Mouse (Mus musculus) erythroid progenitor cell, adult 5-6 weeks (primary cell): ENCODE measurements around the gene Oas3. TPM values are rescaled to one million over a fixed set of nuclear protein-coding genes. Genes with fewer than 3 reads are reported as not detected.
"Not testable (repeated sequence)": the region's sequence is repeated elsewhere in the genome, so short reads cannot be mapped to it uniquely, and the experiment has no call there.

Experiments
- ATAC-seq: replicated peaks from 2 replicates; pipeline ENCODE4 v1.8.0; 2016; ENCODE audit warnings: moderate number of reproducible peaks, mild to moderate bottlenecking, moderate TSS enrichment, inconsistent platforms; ENCODE audit not compliant: poor library complexity, low FRiP score, severe bottlenecking
- total RNA-seq, 2 experiments: library from RNA; stranded (forward) in 1 of 2; stranded (reverse) in 1 of 2; fragments of 150-400 nt in 1 of 2; fragments of 186-747, 209-891 nt in 1 of 2; gene quantifications; 2 replicates each; pipeline versions ENCODE4 v1.2.3 to v1.2.4; 2015 to 2017; ENCODE audit warnings: low replicate concordance in 2 of 2

Oas3 gene
- total RNA-seq (2015; ENCODE audit: low replicate concordance) = 62.9 and 68.5 TPM in 2 replicates
- 45.4 and 47.3 TPM in 2 replicates for total RNA-seq (2017; ENCODE audit: low replicate concordance)

- ATAC-seq = peak; percentile 81
Measured at GRCm38 (mm10) chr5:120777478-120777877, at the start of gene Oas3. Gene Oas3 (minus strand): TSS chr5:120777661.

DNA sequence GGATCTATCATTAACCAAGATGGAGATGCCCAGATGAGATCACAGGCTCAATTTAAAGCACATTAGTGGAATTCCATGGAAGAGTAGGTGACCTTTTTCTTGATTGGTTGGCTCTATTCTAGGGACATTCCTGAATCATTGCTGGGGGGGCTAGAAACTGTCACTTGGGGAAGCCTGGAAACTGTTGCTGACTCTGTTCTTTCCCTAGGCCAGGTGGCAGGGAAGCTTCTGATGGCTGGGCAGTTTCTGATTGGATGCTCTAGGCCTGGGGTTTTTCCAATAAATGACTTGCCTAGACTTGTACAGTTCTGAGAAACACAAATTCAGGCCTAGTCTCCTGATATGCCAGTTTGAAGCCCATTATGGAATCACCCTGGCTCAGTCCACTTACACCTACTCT is 41.5 kb upstream of the Oas3 start:
- ATAC-seq = no peak

- peak; percentile 47; the same call in 1 of the 2 replicates for ATAC-seq
Measured at GRCm38 (mm10) chr5:120815949-120816348, 38.5 kb upstream of the Oas3 start.

- peak; percentile 67 for ATAC-seq
Measured at GRCm38 (mm10) chr5:120813023-120813422, 35.6 kb upstream of the Oas3 start.

DNA sequence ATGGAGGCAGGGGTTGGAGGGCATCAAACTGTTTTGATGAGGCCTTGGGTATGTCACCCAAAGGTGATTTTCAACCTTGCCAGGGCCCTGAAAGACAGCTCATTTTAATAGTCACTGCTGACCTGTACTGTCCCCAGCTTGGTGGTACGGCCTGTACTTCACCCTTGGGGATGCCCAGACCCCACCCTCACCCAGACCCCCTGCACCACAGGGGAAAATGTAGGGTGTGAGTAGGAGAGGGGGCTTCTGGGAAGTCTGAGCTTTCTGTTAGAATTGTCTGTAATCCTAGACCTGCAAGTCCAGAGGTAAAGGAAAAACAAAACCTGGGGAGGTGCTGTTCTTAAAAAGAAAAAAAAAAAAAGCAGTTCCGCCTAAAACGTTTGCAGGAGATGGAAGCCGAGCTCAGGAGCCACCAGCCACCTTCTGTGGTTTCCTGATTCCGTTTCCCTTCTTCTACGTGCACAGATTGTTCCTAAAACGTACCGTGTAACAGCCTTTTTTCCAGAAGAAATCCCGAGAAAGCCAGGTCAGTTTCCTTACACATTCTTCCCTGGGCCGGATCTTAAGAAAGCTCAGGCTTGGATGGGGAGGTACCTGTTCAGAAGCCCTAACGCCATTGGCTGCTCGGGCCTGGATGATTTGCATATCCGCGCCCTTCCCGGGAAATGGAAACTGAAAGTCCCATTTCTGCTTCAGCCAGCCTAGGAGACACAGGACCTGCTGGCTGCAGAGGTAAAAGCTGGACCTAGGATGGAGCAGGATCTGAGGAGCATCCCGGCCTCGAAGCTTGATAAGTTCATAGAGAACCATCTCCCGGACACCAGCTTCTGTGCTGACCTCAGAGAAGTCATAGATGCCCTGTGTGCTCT is 34.7 kb upstream of the Oas3 start, which contains the start of gene Oas1c:
Oas1c (minus strand) TSS at position 564 of the 869 bp plus-strand sequence.
- ATAC-seq = peak; percentile 91

DNA sequence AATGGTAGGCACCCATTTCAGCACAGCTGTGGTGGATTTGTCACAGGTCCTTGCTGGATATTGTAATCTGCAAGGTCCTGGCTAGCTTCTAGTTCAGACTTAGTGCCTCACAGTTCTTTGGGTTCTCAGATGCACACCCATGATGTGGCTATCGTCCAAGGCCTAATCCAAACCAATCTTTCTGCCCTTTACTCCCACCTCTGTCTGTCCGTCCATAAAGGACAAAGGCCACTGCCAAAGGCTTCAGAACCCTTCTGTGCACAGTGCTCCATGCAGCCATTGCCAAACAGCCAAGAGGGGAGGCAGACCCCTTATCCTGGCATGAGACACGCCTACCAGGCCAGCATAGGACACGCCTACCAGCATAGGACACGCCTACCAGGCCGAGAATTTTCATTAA is 31.7 kb upstream of the Oas3 start:
- ATAC-seq = no peak

DNA sequence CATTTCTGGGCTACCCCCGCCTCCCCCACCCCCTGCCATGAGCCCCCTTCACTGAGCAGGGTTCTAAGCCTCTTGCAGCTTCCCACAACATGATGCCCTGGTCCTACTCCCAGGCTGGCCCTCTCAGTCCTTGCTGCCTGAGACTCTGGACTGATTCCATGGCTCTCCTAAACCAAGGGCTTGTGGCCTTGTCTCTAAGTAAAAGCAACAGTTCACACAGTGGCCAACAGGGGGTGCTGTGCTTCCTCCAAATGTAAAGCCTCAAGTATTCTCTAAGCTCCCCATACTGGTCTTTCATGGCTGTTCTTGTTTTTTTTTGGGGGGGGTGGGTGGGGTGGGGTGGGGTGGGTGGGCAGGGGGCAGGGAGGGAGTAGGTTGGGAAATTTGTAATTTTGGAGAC is 29.0 kb upstream of the Oas3 start:
- peak; percentile 61 for ATAC-seq

DNA sequence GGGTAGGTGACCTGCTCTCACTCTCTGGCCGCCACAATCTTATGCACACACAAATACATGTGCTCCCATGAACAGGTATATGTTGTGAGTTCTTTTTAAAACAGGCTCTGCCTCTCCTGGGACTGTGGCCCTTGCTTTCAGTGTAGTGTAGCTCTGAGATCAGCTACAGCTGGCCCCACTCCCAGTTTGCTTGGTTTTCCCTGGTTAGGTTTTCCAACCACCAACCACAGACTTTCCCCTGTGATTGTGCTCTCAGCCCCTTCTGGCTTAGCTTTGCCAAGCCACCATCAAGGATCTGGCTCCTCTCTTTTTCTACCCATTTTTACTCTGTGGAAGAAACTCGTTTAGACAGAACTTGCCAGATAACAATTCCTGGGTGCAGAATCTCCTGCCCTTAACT is 26.1 kb upstream of the Oas3 start:
- no peak for ATAC-seq

- ATAC-seq = peak; percentile 85
Measured at GRCm38 (mm10) chr5:120798943-120799342, 21.5 kb upstream of the Oas3 start.

DNA sequence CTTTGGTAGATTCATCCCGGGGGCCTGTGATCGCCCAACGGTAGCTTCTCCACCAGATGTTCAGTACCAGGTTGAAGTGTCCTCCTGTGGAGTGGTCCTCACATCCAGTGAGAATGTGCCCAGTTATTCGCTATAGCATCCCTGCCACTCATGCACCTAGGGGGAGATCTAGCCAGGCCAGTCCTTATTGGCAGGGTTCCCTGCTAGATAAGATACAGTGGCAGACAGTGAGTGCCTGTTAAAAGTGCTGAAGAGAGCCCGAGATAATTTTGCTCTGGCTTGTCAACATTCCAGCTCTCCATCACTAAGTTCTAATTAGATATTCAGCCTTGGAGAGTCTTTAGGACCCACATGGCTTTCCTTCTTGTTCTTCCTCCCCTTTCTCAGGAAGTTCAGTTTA is 20.7 kb upstream of the Oas3 start:
- ATAC-seq = peak; percentile 75

DNA sequence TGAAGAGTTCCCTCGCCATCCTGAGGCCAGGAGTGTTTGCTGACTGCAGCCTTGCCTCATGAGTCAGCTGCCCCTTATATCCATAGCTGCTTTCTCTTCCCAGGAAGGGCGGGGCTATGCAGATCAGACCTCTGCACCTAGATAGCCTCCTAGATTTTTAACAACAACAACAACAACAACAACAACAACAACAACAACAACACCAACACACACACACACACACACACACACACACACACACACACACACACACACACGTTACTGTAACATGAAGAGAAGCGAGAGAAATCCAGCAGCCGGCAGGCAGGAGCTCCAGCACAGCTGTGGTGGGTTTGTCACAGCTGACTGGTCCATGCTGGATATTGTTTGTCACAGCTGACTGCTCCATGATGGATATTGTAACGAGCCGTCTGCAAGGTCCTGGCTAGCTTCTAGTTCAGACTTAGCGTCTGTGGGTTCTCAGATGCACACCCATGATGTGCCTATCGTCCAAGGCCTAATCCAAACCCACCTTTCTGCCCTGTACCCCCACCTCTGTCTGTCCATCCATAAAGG is 18.1 kb upstream of the Oas3 start, which contains the start of gene Oas1e:
Oas1e (minus strand) TSS at position 51 of the 555 bp plus-strand sequence.
- ATAC-seq = not testable (repeated sequence)

DNA sequence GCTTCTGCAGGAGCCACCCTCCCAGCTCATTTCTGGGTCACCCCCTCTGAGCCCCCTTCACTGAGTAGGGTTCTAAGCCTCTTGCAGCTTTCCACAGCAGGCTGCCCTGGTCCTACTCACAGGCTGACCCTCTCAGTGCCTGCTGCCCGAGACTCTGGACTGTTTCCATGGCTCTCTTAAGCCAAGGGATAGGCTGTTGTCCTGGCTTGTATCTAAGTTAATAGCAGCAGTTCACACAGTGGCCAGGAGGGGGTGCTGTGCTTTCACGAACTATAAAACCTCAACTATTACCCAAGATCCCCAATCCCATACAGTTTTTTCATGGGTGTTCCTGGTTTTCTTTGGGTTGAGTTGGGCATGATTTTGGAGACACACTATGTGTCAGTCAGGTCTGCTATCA is 15.6 kb upstream of the Oas3 start:
- peak; percentile 75 for ATAC-seq

DNA sequence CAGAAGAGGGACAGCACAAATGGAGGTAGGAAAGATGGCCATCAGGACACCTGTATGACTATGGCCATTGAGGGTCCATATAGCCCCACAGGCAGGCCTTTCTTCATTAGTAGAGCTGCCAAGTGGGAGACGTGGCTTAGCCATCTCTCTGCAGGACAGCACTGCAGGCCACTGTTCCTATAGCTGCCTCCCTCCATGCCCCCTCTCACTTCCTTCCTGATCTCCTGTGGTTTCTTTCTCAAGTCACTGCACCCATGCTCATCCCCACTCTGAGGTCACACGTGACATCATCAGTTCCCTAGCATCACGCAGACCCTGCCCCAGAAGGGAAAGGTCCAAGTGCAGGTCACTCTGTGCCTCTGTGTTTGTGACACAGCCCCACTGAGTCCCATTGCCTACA is 9.6 kb upstream of the Oas3 start:
- no peak for ATAC-seq

GRCm38 (mm10) chr5:120782446-120782845 is 5.0 kb upstream of the Oas3 start:
- ATAC-seq = no peak

GRCm38 (mm10) chr5:120781646-120782045 is 4.2 kb upstream of the Oas3 start:
- ATAC-seq = no peak

DNA sequence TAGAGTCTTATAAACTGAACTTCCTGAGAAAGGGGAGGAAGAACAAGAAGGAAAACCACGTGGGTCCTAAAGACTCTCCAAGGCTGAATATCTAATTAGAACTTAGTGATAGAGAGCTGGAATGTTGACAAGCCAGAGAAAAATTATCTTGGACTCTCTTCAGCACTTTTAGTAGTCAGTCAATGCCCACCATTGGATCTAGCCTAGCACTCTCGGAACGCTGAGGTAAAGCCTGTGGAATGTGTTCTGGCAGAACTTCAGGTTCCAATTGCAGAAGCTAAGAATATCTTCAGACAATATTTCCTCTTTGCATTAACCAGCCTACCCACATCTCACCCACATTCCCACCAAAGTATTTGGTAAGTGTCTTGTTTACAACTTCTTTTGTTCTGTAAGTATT is 2.5 kb upstream of the Oas3 start:
- no peak for ATAC-seq

GRCm38 (mm10) chr5:120778941-120779340 is 1.5 kb upstream of the Oas3 start:
- no peak for ATAC-seq

DNA sequence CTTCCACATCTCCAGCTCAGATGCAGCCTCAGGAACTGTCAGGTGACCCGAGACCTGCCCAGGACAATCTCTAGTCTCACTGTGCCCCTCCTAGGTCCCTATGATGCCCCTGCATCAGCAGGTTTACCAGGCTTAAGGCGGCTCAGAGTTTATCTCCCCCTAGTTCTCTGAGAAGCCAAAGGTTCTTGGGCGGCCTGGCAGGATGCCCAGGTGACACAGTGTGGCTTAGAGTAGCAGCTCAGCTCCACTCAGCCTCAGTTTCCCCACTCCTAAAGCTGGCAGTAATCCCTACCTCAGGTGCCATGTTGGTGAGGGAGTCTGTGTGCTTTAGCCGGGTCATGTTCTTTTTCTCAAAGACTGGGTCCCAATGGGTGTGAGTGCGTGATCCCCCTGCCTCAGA is 660 bp downstream of the Oas3 start:
- ATAC-seq = peak; percentile 43

DNA sequence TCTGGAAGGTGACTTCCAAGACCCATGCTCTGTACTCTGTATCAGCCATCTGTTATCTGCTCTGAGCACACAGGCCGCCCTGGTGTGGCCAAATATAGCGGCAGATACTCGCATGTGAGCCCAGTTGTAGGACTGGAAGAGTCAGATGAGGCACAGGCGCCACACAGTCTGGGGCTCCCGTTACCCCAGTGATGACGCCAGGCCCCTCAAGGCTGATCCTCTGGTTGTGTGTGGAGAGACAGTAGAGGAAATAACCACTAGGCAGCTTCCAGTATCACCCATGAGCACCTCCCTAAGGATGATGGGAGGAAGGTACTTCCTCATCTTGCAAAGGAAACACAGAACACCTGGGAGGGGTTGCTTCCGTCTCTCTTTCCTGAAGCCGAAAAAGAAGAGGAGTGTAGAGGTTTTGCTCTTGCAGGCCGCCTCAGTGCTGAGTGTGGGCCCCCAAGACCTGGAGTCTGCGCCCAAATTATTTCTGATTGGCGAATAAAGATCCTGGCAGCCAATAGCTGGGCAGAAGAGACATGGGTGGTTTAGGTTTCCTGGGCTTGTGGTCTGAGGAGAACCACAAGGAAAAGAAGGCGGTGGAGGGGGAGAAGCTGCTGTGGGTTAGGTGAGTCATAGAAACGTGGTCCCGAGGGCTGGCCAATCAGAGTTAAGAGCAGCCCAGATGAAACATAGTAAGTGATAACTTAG is 2.0 kb downstream of the Oas3 start:
- ATAC-seq = peak; percentile 72

GRCm38 (mm10) chr5:120769396-120769795 is 8.1 kb downstream of the Oas3 start:
- peak; percentile 97 for ATAC-seq
